Mouse (Mus musculus): Measurements from ENCODE around the gene Rgl1.

DNA sequence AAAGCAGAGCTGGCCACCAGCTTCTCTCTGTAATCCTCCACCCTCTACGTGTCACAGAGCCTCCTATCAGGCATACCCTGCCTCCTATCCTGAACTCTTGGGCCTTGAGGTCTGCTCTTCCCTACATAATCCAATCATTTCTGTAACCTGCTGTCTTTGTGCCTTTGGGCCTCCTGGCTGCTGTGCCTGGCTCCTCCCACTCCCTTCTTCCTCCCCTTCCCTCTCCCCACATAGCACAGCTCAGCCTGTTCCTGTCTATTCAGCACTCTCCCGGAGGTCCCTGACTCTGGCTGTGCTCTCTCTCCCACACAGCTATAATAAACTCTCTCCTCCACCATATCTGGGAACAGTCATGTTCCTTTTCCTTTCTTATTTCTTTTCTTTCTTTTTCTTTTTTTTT lies 33.7 kb upstream of the Rgl1 start, which contains the start of gene Ncf2:
- TF ChIP-seq EP300 (IDR thresholded peaks at IDR 0.05) (no peak), CTCF (IDR thresholded peaks at IDR 0.05) (no peak)
